Mouse (Mus musculus): Measurements from ENCODE around the gene Apoe.

Gene Apoe

GRCm38 (mm10) chr7:19671511-19671910 lies 27.5 kb downstream of the Apoe start:
- ATAC-seq (ENCODE audit: insufficient number of reproducible peaks, low FRiP score, low TSS enrichment), result no peak

- ATAC-seq (ENCODE audit: insufficient number of reproducible peaks, low FRiP score, low TSS enrichment), result peak; percentile 75
Measured at GRCm38 (mm10) chr7:19668947-19669721, 29.9 kb downstream of the Apoe start.

GRCm38 (mm10) chr7:19667434-19667833 lies 31.6 kb downstream of the Apoe start:
- no peak for ATAC-seq (ENCODE audit: insufficient number of reproducible peaks, low FRiP score, low TSS enrichment)

GRCm38 (mm10) chr7:19666750-19667149 lies 32.2 kb downstream of the Apoe start:
- no peak for ATAC-seq (ENCODE audit: insufficient number of reproducible peaks, low FRiP score, low TSS enrichment)

GRCm38 (mm10) chr7:19664955-19665841 lies 33.8 kb downstream of the Apoe start, which contains the start of gene Clptm1:
Gene Clptm1 (minus strand): TSS chr7:19665033.
- peak; percentile 33; the same call in 1 of the 2 replicates for ATAC-seq (ENCODE audit: insufficient number of reproducible peaks, low FRiP score, low TSS enrichment)

GRCm38 (mm10) chr7:19664455-19664954 lies 34.5 kb downstream of the Apoe start:
- ATAC-seq (ENCODE audit: insufficient number of reproducible peaks, low FRiP score, low TSS enrichment), result peak; percentile 42; the same call in 1 of the 2 replicates

GRCm38 (mm10) chr7:19663940-19664339 lies 35.0 kb downstream of the Apoe start:
- no peak for ATAC-seq (ENCODE audit: insufficient number of reproducible peaks, low FRiP score, low TSS enrichment)

GRCm38 (mm10) chr7:19652614-19653013 lies 46.4 kb downstream of the Apoe start:
- ATAC-seq (ENCODE audit: insufficient number of reproducible peaks, low FRiP score, low TSS enrichment), result no peak

- ATAC-seq (ENCODE audit: insufficient number of reproducible peaks, low FRiP score, low TSS enrichment), result no peak
Measured at GRCm38 (mm10) chr7:19651063-19651786, 47.8 kb downstream of the Apoe start.

Measured in cerebellum, adult (tissue).